Mouse (Mus musculus): ENCODE results near the gene Nav2.
A peak's percentile ranks its signal among the peaks of the same experiment; 100 is the strongest.

Gene Nav2

GRCm38 (mm10) chr7:49393857-49394256 is 485.3 kb downstream of the Nav2 start:
- DNase-seq (ENCODE audit: low spot score in 2 of 2) = no peak

GRCm38 (mm10) chr7:49396202-49396601 is 487.7 kb downstream of the Nav2 start:
- no peak for DNase-seq (ENCODE audit: low spot score in 2 of 2)

- DNase-seq (ENCODE audit: low spot score in 2 of 2) = no peak
These were observed 489.0 kb downstream of the Nav2 start for GRCm38 (mm10) chr7:49397441-49398003.

GRCm38 (mm10) chr7:49398020-49398516 is 489.6 kb downstream of the Nav2 start:
- no peak for DNase-seq (ENCODE audit: low spot score in 2 of 2)

GRCm38 (mm10) chr7:49399314-49399713 is 490.8 kb downstream of the Nav2 start:
- peak; percentile 49 to 58 for DNase-seq (ENCODE audit: low spot score in 2 of 2)

- peak; percentile 64 to 65 for DNase-seq (ENCODE audit: low spot score in 2 of 2)
These were observed 491.9 kb downstream of the Nav2 start for GRCm38 (mm10) chr7:49400463-49400862.

GRCm38 (mm10) chr7:49402526-49402925 is 494.0 kb downstream of the Nav2 start:
- DNase-seq (ENCODE audit: low spot score in 2 of 2) = no peak

- no peak for DNase-seq (ENCODE audit: low spot score in 2 of 2)
These were observed 499.2 kb downstream of the Nav2 start for GRCm38 (mm10) chr7:49407688-49408087.

GRCm38 (mm10) chr7:49408625-49409024 is 500.1 kb downstream of the Nav2 start:
- DNase-seq (ENCODE audit: low spot score in 2 of 2) = no peak

- DNase-seq (ENCODE audit: low spot score in 2 of 2) = no peak
These were observed 500.7 kb downstream of the Nav2 start for GRCm38 (mm10) chr7:49409265-49409664.

GRCm38 (mm10) chr7:49410188-49410587 is 501.7 kb downstream of the Nav2 start:
- no peak for DNase-seq (ENCODE audit: low spot score in 2 of 2)

GRCm38 (mm10) chr7:49410892-49411291 is 502.4 kb downstream of the Nav2 start:
- DNase-seq (ENCODE audit: low spot score in 2 of 2) = no peak

GRCm38 (mm10) chr7:49411803-49412202 is 503.3 kb downstream of the Nav2 start:
- DNase-seq (ENCODE audit: low spot score in 2 of 2) = no peak

- DNase-seq (ENCODE audit: low spot score in 2 of 2) = no peak
These were observed 506.6 kb downstream of the Nav2 start for GRCm38 (mm10) chr7:49415131-49415530.

- no peak for DNase-seq (ENCODE audit: low spot score in 2 of 2)
These were observed 507.2 kb downstream of the Nav2 start for GRCm38 (mm10) chr7:49415716-49416115.

- no peak for DNase-seq (ENCODE audit: low spot score in 2 of 2)
These were observed 510.3 kb downstream of the Nav2 start for GRCm38 (mm10) chr7:49418841-49419240.

GRCm38 (mm10) chr7:49420139-49420802 is 511.8 kb downstream of the Nav2 start:
- peak; percentile 40 to 55 for DNase-seq (ENCODE audit: low spot score in 2 of 2)

- DNase-seq (ENCODE audit: low spot score in 2 of 2) = no peak
These were observed 512.7 kb downstream of the Nav2 start for GRCm38 (mm10) chr7:49421261-49421660.

- DNase-seq (ENCODE audit: low spot score in 2 of 2) = no peak
These were observed 515.4 kb downstream of the Nav2 start for GRCm38 (mm10) chr7:49423943-49424342.

- peak in 1 of 2 experiments; percentile 35 for DNase-seq (ENCODE audit: low spot score in 2 of 2)
These were observed 517.5 kb downstream of the Nav2 start for GRCm38 (mm10) chr7:49426060-49426459.

- DNase-seq (ENCODE audit: low spot score in 2 of 2) = no peak
These were observed 519.3 kb downstream of the Nav2 start for GRCm38 (mm10) chr7:49427843-49428242.

- DNase-seq (ENCODE audit: low spot score in 2 of 2) = no peak
These were observed 520.4 kb downstream of the Nav2 start for GRCm38 (mm10) chr7:49428947-49429346.

GRCm38 (mm10) chr7:49430808-49431207 is 522.3 kb downstream of the Nav2 start:
- no peak for DNase-seq (ENCODE audit: low spot score in 2 of 2)

Measured in urinary bladder, postnatal 36 days (tissue).